Mouse (Mus musculus) forebrain, embryonic 13.5 days (tissue): ENCODE measurements around the gene Zdhhc1. TPM values are rescaled to one million over a fixed set of nuclear protein-coding genes. Genes with fewer than 3 reads are reported as not detected.

Source experiments
- ATAC-seq: fragments of 200-750 bp; cut with Nextera tagmentation; 2 replicates; pipeline ENCODE4 v1.8.0; 2017
- H3K27ac ChIP-seq: fragments of 300-500 bp; sonication (generic); 2 replicates; pipeline ENCODE4 v1.5.1; 2015; ENCODE audit warnings: inconsistent platforms, mild to moderate bottlenecking, moderate library complexity
- H3K27me3 ChIP-seq: fragments of 300-500 bp; sonication (generic); 2 replicates; pipeline ENCODE4 v1.6.1; 2015; ENCODE audit warnings: mild to moderate bottlenecking, inconsistent platforms
- H3K36me3 ChIP-seq: fragments of 300-500 bp; sonication (generic); 2 replicates; pipeline ENCODE4 v1.6.1; 2015; ENCODE audit warnings: mild to moderate bottlenecking, inconsistent platforms; ENCODE audit not compliant: poor library complexity, severe bottlenecking
- H3K4me1 ChIP-seq: fragments of 300-500 bp; sonication (generic); 2 replicates; pipeline ENCODE4 v1.6.1; 2015; ENCODE audit warnings: inconsistent platforms
- H3K4me2 ChIP-seq: fragments of 300-500 bp; sonication (generic); 2 replicates; pipeline ENCODE4 v1.6.1; 2015; ENCODE audit warnings: inconsistent platforms, mild to moderate bottlenecking, moderate library complexity
- H3K4me3 ChIP-seq: fragments of 300-500 bp; sonication (generic); 2 replicates; pipeline ENCODE4 v1.5.1; 2015; ENCODE audit warnings: mild to moderate bottlenecking, inconsistent platforms
- H3K9ac ChIP-seq: fragments of 300-500 bp; sonication (generic); 2 replicates; pipeline ENCODE4 v1.6.1; 2015; ENCODE audit warnings: mild to moderate bottlenecking, inconsistent platforms
- H3K9me3 ChIP-seq: fragments of 300-500 bp; sonication (generic); replicated peaks from 2 replicates; pipeline ENCODE4 v1.6.1; 2016; ENCODE audit warnings: inconsistent platforms
- WGBS: fragments of 180-500 bp; shearing (Covaris S2); methylation state at CpG from one replicate; pipeline ENCODE4 v1.1.7; 2015; 5-methylcytosine and 5-hydroxymethylcytosine counted together
- polyA plus RNA-seq: library from polyadenylated mRNA; unstranded; fragments of >200 nt; fragmentation: Nextera tagmentation; extraction: Ambion mirVana; gene quantifications from 2 replicates; pipeline ENCODE4 v1.2.1, GENCODE M21; 2015

Zdhhc1 gene
- polyA plus RNA-seq, 1 experiment from 2014 or later: 20.6 TPM

- H3K4me2 ChIP-seq: no peak overlapping the region
- H3K4me1 ChIP-seq: peaks cover 23% of the 10 kb centered on the region
- 0 out of 2 replicates have a peak overlapping the region, but pooled peaks have one; percentile 2 for H3K27ac ChIP-seq
- H3K9me3 ChIP-seq: no peaks in the 10 kb centered on the region
- H3K27me3 ChIP-seq: no peaks in the 10 kb centered on the region
- no peak overlapping the region for H3K9ac ChIP-seq
- no peak overlapping the region for H3K4me3 ChIP-seq
- no peaks in the 10 kb centered on the region for H3K36me3 ChIP-seq
- no peak for ATAC-seq
- 38% methylated on average over 7 of the region's 7 CpGs for WGBS
These were observed 64.8 kb downstream of the Zdhhc1 start for GRCm38 (mm10) chr8:105431743-105432515.

- Histone ChIP-seq H3K27ac (no peak overlapping the region), H3K4me1 (peaks cover 6% of the 10 kb centered on the region), H3K27me3 (no peaks in the 10 kb centered on the region), H3K9ac (no peak overlapping the region), H3K4me3 (no peak overlapping the region), H3K4me2 (no peak overlapping the region), H3K36me3 (no peaks in the 10 kb centered on the region), H3K9me3 (no peaks in the 10 kb centered on the region)
- no peak for ATAC-seq
- WGBS: 86% methylated on average over 6 of the region's 6 CpGs
These were observed 69.8 kb downstream of the Zdhhc1 start for GRCm38 (mm10) chr8:105426878-105427277.

Other genes starting within 250 kb of the Zdhhc1 start
- 1.3 and 2.4 TPM in 2 replicates for gene B3gnt9, start 241.7 kb downstream of the Zdhhc1 start, polyA plus RNA-seq
- gene Tradd, start 232.3 kb downstream of the Zdhhc1 start, polyA plus RNA-seq: 13.2 and 13.3 TPM in 2 replicates
- gene Fbxl8, start 232.3 kb downstream of the Zdhhc1 start, polyA plus RNA-seq: 0.44 and 0.58 TPM in 2 replicates
- 0.10 and 0.13 TPM in 2 replicates for gene Hsf4, start 227.1 kb downstream of the Zdhhc1 start, polyA plus RNA-seq
- 2.4 and 3.0 TPM in 2 replicates for gene Nol3, start 220.8 kb downstream of the Zdhhc1 start, polyA plus RNA-seq
- gene 4931428F04Rik, start 207.0 kb downstream of the Zdhhc1 start, polyA plus RNA-seq: 57.4 and 66.1 TPM in 2 replicates
- gene Exoc3l, start 200.8 kb downstream of the Zdhhc1 start, polyA plus RNA-seq: 9.8 and 10.3 TPM in 2 replicates
- gene E2f4, start 199.2 kb downstream of the Zdhhc1 start, polyA plus RNA-seq: 56.9 and 60.6 TPM in 2 replicates
- gene Elmo3, start 191.3 kb downstream of the Zdhhc1 start, polyA plus RNA-seq: 0.75 and 0.83 TPM in 2 replicates
- gene Lrrc29, start 170.6 kb downstream of the Zdhhc1 start, polyA plus RNA-seq: 0.61 and 0.94 TPM in 2 replicates
- 107 and 109 TPM in 2 replicates for gene Tmem208, start 170.5 kb downstream of the Zdhhc1 start, polyA plus RNA-seq
- gene Fhod1, start 148.9 kb downstream of the Zdhhc1 start, polyA plus RNA-seq: 0.81 and 0.97 TPM in 2 replicates
- 4.6 and 5.0 TPM in 2 replicates for gene Slc9a5, start 148.1 kb downstream of the Zdhhc1 start, polyA plus RNA-seq
- 0.85 and 1.1 TPM in 2 replicates for gene Plekhg4, start 123.6 kb downstream of the Zdhhc1 start, polyA plus RNA-seq
- not detected in 2 replicates for gene Kctd19, start 83.4 kb downstream of the Zdhhc1 start, polyA plus RNA-seq
- gene Lrrc36, start 83.3 kb downstream of the Zdhhc1 start, polyA plus RNA-seq: 0.44 and 0.98 TPM in 2 replicates
- 34.6 and 40.4 TPM in 2 replicates for gene Tppp3, start 25.4 kb downstream of the Zdhhc1 start, polyA plus RNA-seq
- 3.9 and 6.1 TPM in 2 replicates for gene Hsd11b2, start 21.9 kb upstream of the Zdhhc1 start, polyA plus RNA-seq
- 136 and 152 TPM in 2 replicates for gene Atp6v0d1, start 69.1 kb upstream of the Zdhhc1 start, polyA plus RNA-seq
- gene Ripor1, start 108.4 kb upstream of the Zdhhc1 start, polyA plus RNA-seq: 17.6 and 20.6 TPM in 2 replicates
- 165 and 173 TPM in 2 replicates for gene Ctcf, start 139.7 kb upstream of the Zdhhc1 start, polyA plus RNA-seq
- gene Agrp, start 140.5 kb upstream of the Zdhhc1 start, polyA plus RNA-seq: 0.62 and 0.88 TPM in 2 replicates
- gene Carmil2, start 189.4 kb upstream of the Zdhhc1 start, polyA plus RNA-seq: 5.9 and 6.4 TPM in 2 replicates
- gene Acd, start 204.2 kb upstream of the Zdhhc1 start, polyA plus RNA-seq: 98.3 and 99.2 TPM in 2 replicates
- gene Pard6a, start 204.2 kb upstream of the Zdhhc1 start, polyA plus RNA-seq: 42.1 and 43.6 TPM in 2 replicates
- 0.19 TPM in 1 of 2 replicates, not detected in the other for gene 4933405L10Rik, start 210.8 kb upstream of the Zdhhc1 start, polyA plus RNA-seq
- gene Enkd1, start 211.3 kb upstream of the Zdhhc1 start, polyA plus RNA-seq: 27.4 and 29.5 TPM in 2 replicates